Mouse (Mus musculus) bone marrow, adult 2 months (tissue): ENCODE results near the gene Gm11554. TPM values are rescaled to one million over a fixed set of nuclear protein-coding genes. Genes with fewer than 3 reads are reported as not detected.
"Not testable (repeated sequence)": the region's sequence is repeated elsewhere in the genome, so short reads cannot be mapped to it uniquely, and the experiment has no call there.

Experiments used
- H3K27ac ChIP-seq: fragments of 200-500 bp; 2 replicates; pipeline ENCODE4 v1.5.1; 2012; ENCODE audit warnings: low read depth, mild to moderate bottlenecking, control low read depth, inconsistent platforms, low read length; ENCODE audit not compliant: control insufficient read depth, poor library complexity, insufficient read depth
- H3K4me1 ChIP-seq: fragments of 200-500 bp; 2 replicates; pipeline ENCODE4 v1.6.1; 2011; ENCODE audit warnings: low read length; ENCODE audit not compliant: control insufficient read depth, insufficient read depth
- H3K4me3 ChIP-seq: fragments of 200-500 bp; replicated peaks from 2 replicates; pipeline ENCODE3; 2011; ENCODE audit warnings: mild to moderate bottlenecking, low read depth, low read length, control low read depth; ENCODE audit not compliant: control insufficient read depth
- CTCF ChIP-seq: fragments of 200-500 bp; IDR thresholded peaks from 2 replicates; pipeline ENCODE4 v1.5.1; 2011; ENCODE audit warnings: low read length, control low read depth; ENCODE audit not compliant: control insufficient read depth, insufficient read depth
- POLR2A ChIP-seq: fragments of 200-500 bp; IDR thresholded peaks from 2 replicates; pipeline ENCODE4 v1.6.1; 2011; ENCODE audit warnings: low read depth, mild to moderate bottlenecking, control low read depth, low read length, borderline replicate concordance; ENCODE audit not compliant: control insufficient read depth
- WGBS: fragments of 180-500 bp; shearing (Covaris S2); methylation state at CpG from one replicate; pipeline ENCODE4 v1.1.7; 2018; 5-methylcytosine and 5-hydroxymethylcytosine counted together
- polyA plus RNA-seq: library from polyadenylated mRNA; stranded (reverse); fragments of >200 nt; gene quantifications from 2 replicates; pipeline ENCODE4 v1.2.4, GENCODE M21; 2011; ENCODE audit warnings: low replicate concordance; ENCODE audit not compliant: missing spikeins, insufficient read depth, insufficient read length

Gene Gm11554
- polyA plus RNA-seq, 1 experiment, result not detected

DNA sequence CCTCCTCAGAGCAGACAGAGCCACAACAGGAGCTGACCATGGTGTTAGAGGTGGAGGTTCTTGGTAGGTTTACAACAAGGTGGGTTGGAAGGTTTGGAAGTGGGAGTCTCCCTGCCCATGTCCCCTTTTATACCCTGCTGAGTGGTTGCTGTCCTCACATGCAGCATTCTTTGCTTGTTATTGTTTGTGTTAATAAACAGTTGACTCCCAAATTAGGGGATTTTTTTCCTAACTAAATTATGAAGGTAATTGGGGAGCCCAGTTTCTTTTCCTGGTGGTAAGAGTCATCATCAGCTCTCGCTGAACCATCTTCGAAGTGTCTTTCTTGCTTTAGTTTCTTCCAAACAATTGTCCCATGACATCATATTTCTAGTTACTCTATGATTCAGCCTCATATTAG, 23.6 kb downstream of the Gm11554 start, which contains the start of gene Krtap4-8:
TSS of gene Krtap4-8 (minus strand) at position 101 of the 400 bp plus-strand sequence.
- H3K4me1 ChIP-seq, result no peaks in the 10 kb centered on the region
- H3K4me3 ChIP-seq, result no peak within 1 kb of the TSS
- WGBS, result 87% methylated on average over 2 of the region's 2 CpGs
- no peak within 1 kb of the TSS for H3K27ac ChIP-seq
- TF ChIP-seq CTCF (no peak), POLR2A (no peak)

DNA sequence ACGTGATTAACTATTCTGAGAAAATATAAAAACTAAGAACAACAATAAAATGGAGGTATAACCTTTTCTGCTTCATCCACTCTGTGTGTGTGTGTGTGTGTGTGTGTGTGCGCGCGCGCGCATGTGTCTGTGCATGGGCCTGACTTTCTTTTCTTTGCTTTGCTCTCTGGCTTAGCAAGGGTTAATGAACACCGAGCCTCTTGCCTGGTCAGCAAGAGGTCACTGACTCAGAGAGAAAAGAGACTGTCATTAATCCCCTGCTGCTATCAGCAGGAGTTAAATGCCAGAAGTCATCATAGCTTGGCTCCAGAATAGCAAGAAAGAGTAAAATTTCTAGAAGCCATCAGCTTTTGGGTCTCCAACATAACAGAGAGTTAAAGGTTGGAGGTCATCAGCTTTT, 25.8 kb downstream of the Gm11554 start:
- 72% methylated on average over 7 of the region's 7 CpGs for WGBS
- no peak overlapping the region for H3K27ac ChIP-seq
- H3K4me1 ChIP-seq, result no peaks in the 10 kb centered on the region
- H3K4me3 ChIP-seq, result no peak overlapping the region
- TF ChIP-seq POLR2A (no peak), CTCF (no peak)

- not testable (repeated sequence) for H3K27ac ChIP-seq, H3K4me3 ChIP-seq, H3K4me1 ChIP-seq
Measured at GRCm38 (mm10) chr11:99772813-99773212, 31.4 kb downstream of the Gm11554 start, which contains the start of gene Gm11595. Gene Gm11595 (minus strand): TSS chr11:99772913.

GRCm38 (mm10) chr11:99768410-99768809, 35.8 kb downstream of the Gm11554 start:
- H3K4me1 ChIP-seq, result no peaks in the 10 kb centered on the region
- TF ChIP-seq CTCF, result no peak
- TF ChIP-seq POLR2A, result no peak
- H3K27ac ChIP-seq, result no peak overlapping the region
- 62% methylated on average over 2 of the region's 2 CpGs for WGBS
- H3K4me3 ChIP-seq, result no peak overlapping the region

GRCm38 (mm10) chr11:99758877-99759276, 45.4 kb downstream of the Gm11554 start:
- no peak overlapping the region for H3K27ac ChIP-seq
- no peaks in the 10 kb centered on the region for H3K4me1 ChIP-seq
- no peak overlapping the region for H3K4me3 ChIP-seq
- TF ChIP-seq POLR2A, result no peak
- TF ChIP-seq CTCF, result no peak
- WGBS, result 81% methylated on average over 1 of the region's 1 CpGs

Other genes starting within 250 kb of the Gm11554 start
- gene Krtap3-2, start 247.6 kb downstream of the Gm11554 start, polyA plus RNA-seq, result not detected in 2 replicates
- gene Gm11939, start 245.0 kb downstream of the Gm11554 start, polyA plus RNA-seq, result not detected in 2 replicates
- not detected in 2 replicates for gene Krtap3-1, start 237.8 kb downstream of the Gm11554 start, polyA plus RNA-seq
- gene Krtap1-5, start 223.4 kb downstream of the Gm11554 start, polyA plus RNA-seq, result 1.5 TPM in 1 of 2 replicates, not detected in the other
- gene Krtap1-4, start 220.8 kb downstream of the Gm11554 start, polyA plus RNA-seq, result not detected in 2 replicates
- not detected in 2 replicates for gene Krtap1-3, start 213.1 kb downstream of the Gm11554 start, polyA plus RNA-seq
- gene Krtap9-3, start 206.3 kb downstream of the Gm11554 start, polyA plus RNA-seq, result not detected in 2 replicates
- gene Gm11938, start 201.1 kb downstream of the Gm11554 start, polyA plus RNA-seq, result not detected in 2 replicates
- gene Gm11937, start 194.3 kb downstream of the Gm11554 start, polyA plus RNA-seq, result not detected in 2 replicates
- not detected in 2 replicates for gene Krtap2-4, start 189.6 kb downstream of the Gm11554 start, polyA plus RNA-seq
- not detected in 2 replicates for gene Gm11562, start 184.0 kb downstream of the Gm11554 start, polyA plus RNA-seq
- gene Krtap4-1, start 176.2 kb downstream of the Gm11554 start, polyA plus RNA-seq, result not detected in 2 replicates
- not detected in 2 replicates for gene Krtap4-2, start 169.4 kb downstream of the Gm11554 start, polyA plus RNA-seq
- gene Krtap4-7, start 160.4 kb downstream of the Gm11554 start, polyA plus RNA-seq, result not detected in 2 replicates
- not detected in 2 replicates for gene Gm11555, start 154.2 kb downstream of the Gm11554 start, polyA plus RNA-seq
- not detected in 2 replicates for gene Gm11563, start 145.5 kb downstream of the Gm11554 start, polyA plus RNA-seq
- gene Krtap4-6, start 138.5 kb downstream of the Gm11554 start, polyA plus RNA-seq, result not detected in 2 replicates
- not detected in 2 replicates for gene Gm14190, start 113.7 kb downstream of the Gm11554 start, polyA plus RNA-seq
- not detected in 2 replicates for gene Gm14180, start 70.2 kb downstream of the Gm11554 start, polyA plus RNA-seq
- gene Gm11595, start 31.5 kb downstream of the Gm11554 start, polyA plus RNA-seq, result not detected in 2 replicates
- not detected in 2 replicates for gene Krtap4-8, start 23.7 kb downstream of the Gm11554 start, polyA plus RNA-seq
- gene Krtap4-9, start 19.2 kb downstream of the Gm11554 start, polyA plus RNA-seq, result not detected in 2 replicates
- not detected in 2 replicates for gene Gm11596, start 11.0 kb downstream of the Gm11554 start, polyA plus RNA-seq
- not detected in 2 replicates for gene Gm11569, start 5.5 kb downstream of the Gm11554 start, polyA plus RNA-seq
- not detected in 2 replicates for gene Krtap4-13, start 5.4 kb upstream of the Gm11554 start, polyA plus RNA-seq
- not detected in 2 replicates for gene Gm11564, start 11.2 kb upstream of the Gm11554 start, polyA plus RNA-seq
- gene 2300003K06Rik, start 33.6 kb upstream of the Gm11554 start, polyA plus RNA-seq, result not detected in 2 replicates
- not detected in 2 replicates for gene Krtap4-16, start 47.2 kb upstream of the Gm11554 start, polyA plus RNA-seq
- gene Gm11568, start 53.5 kb upstream of the Gm11554 start, polyA plus RNA-seq, result not detected in 2 replicates
- not detected in 2 replicates for gene Gm11559, start 60.0 kb upstream of the Gm11554 start, polyA plus RNA-seq
- gene Krtap9-1, start 68.9 kb upstream of the Gm11554 start, polyA plus RNA-seq, result not detected in 2 replicates
- gene Gm11567, start 74.7 kb upstream of the Gm11554 start, polyA plus RNA-seq, result not detected in 2 replicates
- not detected in 2 replicates for gene Krtap31-1, start 103.5 kb upstream of the Gm11554 start, polyA plus RNA-seq
- gene Gm11565, start 110.3 kb upstream of the Gm11554 start, polyA plus RNA-seq, result not detected in 2 replicates
- not detected in 2 replicates for gene Krtap31-2, start 131.8 kb upstream of the Gm11554 start, polyA plus RNA-seq
- gene Krtap9-5, start 144.0 kb upstream of the Gm11554 start, polyA plus RNA-seq, result not detected in 2 replicates
- not detected in 2 replicates for gene Krtap29-1, start 174.6 kb upstream of the Gm11554 start, polyA plus RNA-seq
- not detected in 2 replicates for gene Krtap16-1, start 182.2 kb upstream of the Gm11554 start, polyA plus RNA-seq
- not detected in 2 replicates for gene Krtap17-1, start 189.5 kb upstream of the Gm11554 start, polyA plus RNA-seq
- gene Krt33a, start 211.8 kb upstream of the Gm11554 start, polyA plus RNA-seq, result not detected in 2 replicates
- gene Krt33b, start 225.4 kb upstream of the Gm11554 start, polyA plus RNA-seq, result not detected in 2 replicates
- not detected in 2 replicates for gene Krt34, start 237.1 kb upstream of the Gm11554 start, polyA plus RNA-seq
- gene Krt31, start 246.1 kb upstream of the Gm11554 start, polyA plus RNA-seq, result not detected in 2 replicates